Mouse (Mus musculus) spleen, adult 2 months (tissue): ENCODE measurements around the gene Tacr3. TPM values are rescaled to one million over a fixed set of nuclear protein-coding genes. Genes with fewer than 3 reads are reported as not detected.

ENCODE experiments used
- DNase-seq, 2 experiments: peaks; one replicate each; pipeline versions ENCODE4 v3.0.0 to v3.0.0-alpha.2; 2012 to 2021; ENCODE audit warnings: low spot score in 2 of 2, low read depth in 1 of 2
- H3K27ac ChIP-seq: fragments of 200-500 bp; 2 replicates; pipeline ENCODE4 v1.5.1; 2012; ENCODE audit warnings: low read length, inconsistent platforms; ENCODE audit not compliant: insufficient read depth
- H3K27me3 ChIP-seq: fragments of 200-500 bp; 2 replicates; pipeline ENCODE4 v1.6.1; 2012; ENCODE audit warnings: mild to moderate bottlenecking, moderate library complexity, low read length, inconsistent platforms; ENCODE audit not compliant: control insufficient read depth, insufficient read depth
- H3K36me3 ChIP-seq: fragments of 200-500 bp; 2 replicates; pipeline ENCODE4 v1.6.1; 2012; ENCODE audit warnings: mild to moderate bottlenecking, low read length, inconsistent platforms; ENCODE audit not compliant: control insufficient read depth, insufficient read depth
- H3K4me1 ChIP-seq: fragments of 200-500 bp; 2 replicates; pipeline ENCODE4 v1.6.1; 2011; ENCODE audit warnings: inconsistent platforms; ENCODE audit not compliant: control insufficient read depth, insufficient read depth, insufficient read length
- H3K4me3 ChIP-seq: fragments of 200-500 bp; 2 replicates; pipeline ENCODE4 v1.5.1; 2011; ENCODE audit warnings: mild to moderate bottlenecking, inconsistent platforms; ENCODE audit not compliant: insufficient read depth, insufficient read length; ENCODE audit errors: extremely low read depth
- CTCF ChIP-seq: fragments of 200-500 bp; IDR thresholded peaks from 2 replicates; pipeline ENCODE4 v1.5.1; 2011; ENCODE audit warnings: mild to moderate bottlenecking, inconsistent platforms; ENCODE audit not compliant: insufficient read depth, insufficient read length, insufficient replicate concordance; ENCODE audit errors: extremely low read depth
- POLR2A ChIP-seq: fragments of 200-500 bp; IDR thresholded peaks from 2 replicates; pipeline ENCODE4 v1.6.1; 2011; ENCODE audit warnings: low read depth, low read length, inconsistent platforms
- WGBS: fragments of 180-500 bp; shearing (Covaris S2); methylation state at CpG from one replicate; pipeline ENCODE4 v1.1.7; 2018; 5-methylcytosine and 5-hydroxymethylcytosine counted together
- polyA plus RNA-seq: library from polyadenylated mRNA; depleted of rRNA; stranded (reverse); fragments of >200 nt; gene quantifications from 2 replicates; pipeline ENCODE4 v1.2.3, GENCODE M21; 2012; rRNA removed

The Tacr3 gene
- polyA plus RNA-seq, result not detected in 2 replicates

DNA sequence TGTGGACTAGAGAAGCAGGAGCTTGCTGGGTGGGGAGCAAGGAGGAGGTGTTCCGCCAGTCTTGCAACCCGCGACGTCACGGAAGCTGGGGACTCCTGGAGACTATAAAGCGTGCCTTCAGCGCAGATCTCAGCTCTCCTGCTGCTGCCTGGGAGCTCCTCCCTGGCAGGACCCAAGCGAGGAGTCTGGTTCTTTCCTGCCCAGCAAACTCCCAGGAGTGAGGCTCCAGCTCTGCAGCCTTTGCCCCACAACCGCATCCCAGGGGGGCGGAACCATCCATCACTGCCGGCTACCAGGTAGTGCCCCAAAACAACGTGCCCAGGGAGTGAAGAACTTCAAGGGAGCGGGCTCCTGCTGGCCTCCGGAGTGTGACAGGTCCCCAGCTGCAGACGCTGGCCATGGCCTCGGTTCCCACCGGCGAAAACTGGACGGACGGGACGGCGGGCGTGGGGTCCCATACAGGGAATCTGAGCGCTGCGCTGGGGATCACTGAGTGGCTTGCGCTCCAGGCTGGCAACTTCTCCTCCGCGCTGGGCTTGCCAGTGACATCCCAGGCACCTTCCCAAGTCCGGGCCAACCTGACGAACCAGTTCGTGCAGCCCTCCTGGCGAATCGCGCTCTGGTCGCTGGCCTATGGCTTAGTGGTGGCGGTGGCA, at the start of gene Tacr3:
TSS of gene Tacr3 (plus strand) at position 133 of the 656 bp plus-strand sequence.
- Histone ChIP-seq H3K4me3 (no peak within 1 kb of the TSS), H3K27ac (no peak within 1 kb of the TSS), H3K4me1 (no peaks in the 10 kb centered on the region), H3K27me3 (no peaks in the 10 kb centered on the region; the same call in 1 of the 2 replicates), H3K36me3 (no peaks in the 10 kb centered on the region)
- TF ChIP-seq POLR2A, result no peak
- TF ChIP-seq CTCF, result no peak
- 11% methylated on average over 36 of the region's 36 CpGs for WGBS
- no peak for DNase-seq

DNA sequence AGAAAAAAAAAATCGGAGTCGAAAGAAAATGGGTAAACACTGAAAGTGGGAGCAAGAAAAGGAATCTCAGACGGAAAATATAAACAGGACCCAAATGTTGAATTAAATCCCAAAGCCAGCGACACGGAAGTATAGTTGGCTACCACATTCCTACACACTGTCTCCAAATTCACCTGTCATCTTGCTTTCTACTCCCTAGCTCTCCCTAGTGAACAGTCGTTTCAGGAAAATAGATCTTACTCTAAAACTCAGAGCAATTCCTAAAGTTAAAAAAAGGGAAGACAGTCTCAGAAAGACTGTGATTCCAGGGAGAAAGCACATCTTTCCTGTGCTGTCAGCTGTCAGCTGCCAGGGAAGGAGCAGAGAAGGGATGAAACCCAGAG, 324 bp upstream of the Tacr3 start:
- no peak for TF ChIP-seq CTCF
- no peak for TF ChIP-seq POLR2A
- H3K4me1 ChIP-seq, result no peaks in the 10 kb centered on the region
- DNase-seq, result no peak
- no peak overlapping the region for H3K27ac ChIP-seq
- no peak overlapping the region for H3K4me3 ChIP-seq
- WGBS, result 58% methylated on average over 6 of the region's 6 CpGs
- no peaks in the 10 kb centered on the region for H3K36me3 ChIP-seq
- no peaks in the 10 kb centered on the region; the same call in 1 of the 2 replicates for H3K27me3 ChIP-seq

DNA sequence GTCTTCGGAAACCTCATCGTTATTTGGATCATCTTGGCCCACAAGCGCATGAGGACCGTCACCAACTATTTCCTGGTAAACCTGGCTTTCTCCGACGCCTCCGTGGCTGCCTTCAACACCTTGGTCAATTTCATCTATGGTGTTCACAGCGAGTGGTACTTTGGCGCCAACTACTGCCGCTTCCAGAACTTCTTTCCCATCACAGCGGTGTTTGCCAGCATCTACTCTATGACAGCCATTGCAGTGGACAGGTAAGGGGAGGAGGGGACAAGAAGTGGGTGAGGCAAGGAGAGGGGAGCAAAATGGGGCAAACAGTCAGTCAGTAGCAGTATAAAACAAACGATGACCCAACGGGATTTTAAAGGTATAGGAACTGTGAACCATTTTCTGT, 719 bp downstream of the Tacr3 start:
- TF ChIP-seq CTCF, result no peak
- TF ChIP-seq POLR2A, result no peak
- Histone ChIP-seq H3K4me1 (no peaks in the 10 kb centered on the region), H3K4me3 (no peak overlapping the region), H3K36me3 (no peaks in the 10 kb centered on the region), H3K27ac (no peak overlapping the region), H3K27me3 (no peaks in the 10 kb centered on the region; the same call in 1 of the 2 replicates)
- no peak for DNase-seq
- 17% methylated on average over 13 of the region's 13 CpGs for WGBS

- no peaks in the 10 kb centered on the region for H3K27me3 ChIP-seq
- no peaks in the 10 kb centered on the region for H3K4me1 ChIP-seq
- no peak overlapping the region for H3K27ac ChIP-seq
- H3K36me3 ChIP-seq, result no peaks in the 10 kb centered on the region
- H3K4me3 ChIP-seq, result no peak overlapping the region
- TF ChIP-seq POLR2A, result no peak
- no peak for TF ChIP-seq CTCF
- no peak for DNase-seq
- 87% methylated on average over 4 of the region's 4 CpGs for WGBS
Measured at GRCm38 (mm10) chr3:134851342-134851741, 22.5 kb downstream of the Tacr3 start.

GRCm38 (mm10) chr3:134877701-134878100, 48.9 kb downstream of the Tacr3 start:
- 78% methylated on average over 1 of the region's 1 CpGs for WGBS
- no peak overlapping the region for H3K27ac ChIP-seq
- no peak for DNase-seq
- H3K36me3 ChIP-seq, result no peaks in the 10 kb centered on the region
- H3K4me1 ChIP-seq, result no peaks in the 10 kb centered on the region
- TF ChIP-seq CTCF, result no peak
- no peak for TF ChIP-seq POLR2A
- H3K4me3 ChIP-seq, result no peak overlapping the region
- no peaks in the 10 kb centered on the region for H3K27me3 ChIP-seq

GRCm38 (mm10) chr3:134895831-134896230, 67.0 kb downstream of the Tacr3 start:
- TF ChIP-seq POLR2A, result no peak
- TF ChIP-seq CTCF, result no peak
- WGBS, result 73% methylated on average over 2 of the region's 2 CpGs
- Histone ChIP-seq H3K27ac (no peak overlapping the region), H3K27me3 (no peaks in the 10 kb centered on the region), H3K36me3 (no peaks in the 10 kb centered on the region), H3K4me3 (no peak overlapping the region), H3K4me1 (no peaks in the 10 kb centered on the region)
- no peak for DNase-seq

- Histone ChIP-seq H3K36me3 (no peaks in the 10 kb centered on the region), H3K4me1 (no peaks in the 10 kb centered on the region), H3K27ac (no peak overlapping the region), H3K27me3 (no peaks in the 10 kb centered on the region), H3K4me3 (no peak overlapping the region)
- DNase-seq, result no peak
- 75% methylated on average over 3 of the region's 3 CpGs for WGBS
- no peak for TF ChIP-seq CTCF
- no peak for TF ChIP-seq POLR2A
Measured at GRCm38 (mm10) chr3:134908890-134909289, 80.1 kb downstream of the Tacr3 start.
